Mouse (Mus musculus): Measurements from ENCODE around the gene Obox2.
"Not testable (repeated sequence)": the region's sequence is repeated elsewhere in the genome, so short reads cannot be mapped to it uniquely, and the experiment has no call there.

GRCm38 (mm10) chr7:15399147-15399874 is 10.8 kb downstream of the Obox2 start:
- not testable (repeated sequence) for TF ChIP-seq CTCF (conservative IDR thresholded peaks at IDR 0.05; ENCODE audit: insufficient read depth, insufficient read length, low read depth, low read length); POLR2A (IDR thresholded peaks at IDR 0.05; ENCODE audit: low read depth, low read length)

All from kidney, adult 2 months (tissue).